Mouse (Mus musculus) C2C12 (cell line): ENCODE measurements around the gene Ddb1.

Source experiments
- CEBPB ChIP-seq: IDR thresholded peaks from one replicate; pipeline ENCODE4 v1.6.1; 2011; ENCODE audit warnings: low read depth, mild to moderate bottlenecking, control low read depth, moderate library complexity
- CTCF ChIP-seq: IDR thresholded peaks from one replicate; pipeline ENCODE4 v1.5.1; 2011; ENCODE audit not compliant: control insufficient read depth, insufficient read depth, insufficient read length
- FOSL1 ChIP-seq: IDR thresholded peaks from one replicate; pipeline ENCODE4 v1.8.0; 2011; ENCODE audit warnings: mild to moderate bottlenecking, low read length; ENCODE audit not compliant: poor library complexity, insufficient read depth, severe bottlenecking
- MAX ChIP-seq: IDR thresholded peaks from one replicate; pipeline ENCODE4 v1.6.1; 2011; ENCODE audit warnings: mild to moderate bottlenecking, control low read depth
- MYOD1 ChIP-seq: IDR thresholded peaks from one replicate; pipeline ENCODE4 v1.6.1; 2011; ENCODE audit warnings: low read depth; ENCODE audit not compliant: control insufficient read depth, insufficient read length
- MYOG ChIP-seq: IDR thresholded peaks from one replicate; pipeline ENCODE4 v1.6.1; 2011; ENCODE audit not compliant: control insufficient read depth, insufficient read length; ENCODE audit errors: extremely low read depth
- USF1 ChIP-seq: IDR thresholded peaks from one replicate; pipeline ENCODE4 v1.6.1; 2011; ENCODE audit warnings: low read depth, mild to moderate bottlenecking, control low read depth, moderate library complexity

DNA sequence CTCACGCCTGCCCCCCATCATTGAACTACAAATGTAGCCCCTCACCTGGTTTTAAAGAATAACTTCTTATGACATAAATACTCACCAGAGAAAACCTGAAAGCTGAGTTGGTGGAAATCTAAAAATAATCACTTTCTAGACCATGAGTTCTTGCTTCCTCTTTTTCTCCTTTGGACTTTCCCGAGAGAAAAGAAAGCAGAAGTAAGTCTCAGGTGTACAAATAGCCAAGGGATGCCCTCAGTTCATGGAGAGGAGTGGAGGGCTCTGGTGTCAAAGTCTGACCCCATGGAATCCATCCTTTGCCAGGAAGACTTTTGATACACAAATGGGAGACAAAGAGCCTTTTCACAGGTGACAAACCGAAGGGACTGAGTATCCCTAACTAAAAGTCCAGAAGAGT lies 24.4 kb upstream of the Ddb1 start:
- TF ChIP-seq CTCF: no peak
- TF ChIP-seq MAX: no peak
- no peak for TF ChIP-seq MYOG
- no peak for TF ChIP-seq USF1
- no peak for TF ChIP-seq CEBPB
- TF ChIP-seq MYOD1: no peak
- TF ChIP-seq FOSL1: no peak
